Mouse (Mus musculus) myocyte (in vitro differentiated cells): ENCODE results near the gene Gprin3. TPM values are rescaled to one million over a fixed set of nuclear protein-coding genes. Genes with fewer than 3 reads are reported as not detected.

ENCODE experiments used
- H3K27me3 ChIP-seq: one replicate; pipeline ENCODE4 v1.6.1; 2011; ENCODE audit not compliant: control insufficient read depth, insufficient read depth, insufficient read length
- H3K36me3 ChIP-seq: one replicate; pipeline ENCODE4 v1.6.1; 2011; ENCODE audit not compliant: control insufficient read depth, insufficient read depth
- H3K4me2 ChIP-seq: one replicate; pipeline ENCODE4 v1.6.1; 2011; ENCODE audit warnings: low read depth, control low read depth
- H3K4me3 ChIP-seq: one replicate; pipeline ENCODE4 v1.5.1; 2011; ENCODE audit warnings: mild to moderate bottlenecking, control low read depth, moderate library complexity
- H3K79me2 ChIP-seq: one replicate; pipeline ENCODE4 v1.6.1; 2011; ENCODE audit not compliant: control insufficient read depth, insufficient read depth
- H3ac ChIP-seq: one replicate; pipeline ENCODE4 v1.6.1; 2011; ENCODE audit not compliant: control insufficient read depth, insufficient read length
- CEBPB ChIP-seq: IDR thresholded peaks from 2 replicates; pipeline ENCODE4 v1.6.1; 2011; ENCODE audit warnings: mild to moderate bottlenecking, moderate library complexity; ENCODE audit not compliant: poor library complexity, insufficient read depth, severe bottlenecking
- E2F4 ChIP-seq: IDR thresholded peaks from one replicate; pipeline ENCODE4 v1.6.1; 2011; ENCODE audit warnings: mild to moderate bottlenecking, control low read depth, moderate library complexity; ENCODE audit not compliant: insufficient read depth
- MAX ChIP-seq: IDR thresholded peaks from one replicate; pipeline ENCODE4 v1.6.1; 2011; ENCODE audit warnings: low read depth, mild to moderate bottlenecking, control low read depth
- MYOD1 ChIP-seq, 3 experiments: IDR thresholded peaks; one replicate each; pipeline ENCODE4 v1.6.1; 2011; ENCODE audit warnings: control low read depth in 2 of 3, low read depth in 2 of 3, mild to moderate bottlenecking in 2 of 3, moderate library complexity in 1 of 3; ENCODE audit not compliant: insufficient read length in 2 of 3, control insufficient read depth in 1 of 3
- MYOG ChIP-seq, 3 experiments: IDR thresholded peaks; one replicate each; pipeline ENCODE4 v1.6.1; 2011; ENCODE audit warnings: control low read depth in 2 of 3, low read depth in 2 of 3, mild to moderate bottlenecking in 2 of 3; ENCODE audit not compliant: insufficient read length in 2 of 3, control insufficient read depth in 1 of 3, insufficient read depth in 1 of 3
- POLR2A ChIP-seq: IDR thresholded peaks from one replicate; pipeline ENCODE4 v1.6.1; 2011; ENCODE audit warnings: low read depth, mild to moderate bottlenecking, control low read depth, moderate library complexity; ENCODE audit not compliant: insufficient read length
- POLR2AphosphoS2 ChIP-seq: IDR thresholded peaks from one replicate; pipeline ENCODE4 v1.6.1; 2011; ENCODE audit warnings: low read depth, control low read depth; ENCODE audit not compliant: insufficient read length
- REST ChIP-seq: IDR thresholded peaks from one replicate; pipeline ENCODE4 v1.6.1; 2011; ENCODE audit warnings: mild to moderate bottlenecking, control low read depth, moderate library complexity; ENCODE audit not compliant: insufficient read depth, insufficient read length
- SRF ChIP-seq: IDR thresholded peaks from one replicate; pipeline ENCODE4 v1.6.1; 2011; ENCODE audit warnings: low read depth; ENCODE audit not compliant: control insufficient read depth, insufficient read length
- TCF12 ChIP-seq: IDR thresholded peaks from one replicate; pipeline ENCODE4 v1.6.1; 2011; ENCODE audit warnings: mild to moderate bottlenecking, control low read depth; ENCODE audit not compliant: poor library complexity, insufficient read depth, severe bottlenecking
- TCF3 ChIP-seq: IDR thresholded peaks from one replicate; pipeline ENCODE4 v1.6.1; 2011; ENCODE audit warnings: low read depth, control low read depth; ENCODE audit not compliant: insufficient read length
- USF1 ChIP-seq: IDR thresholded peaks from one replicate; pipeline ENCODE4 v1.6.1; 2011; ENCODE audit warnings: low read depth, mild to moderate bottlenecking, control low read depth, moderate library complexity
- polyA plus RNA-seq: library from polyadenylated mRNA; unstranded; fragments of >200 nt; fragmentation: generic; extraction: Trizol; gene quantifications from one replicate; pipeline ENCODE4 v1.2.1, GENCODE M21; 2012; ENCODE audit warnings: missing spikeins

The Gprin3 gene
- polyA plus RNA-seq, 1 experiment, result 0.13 TPM

DNA sequence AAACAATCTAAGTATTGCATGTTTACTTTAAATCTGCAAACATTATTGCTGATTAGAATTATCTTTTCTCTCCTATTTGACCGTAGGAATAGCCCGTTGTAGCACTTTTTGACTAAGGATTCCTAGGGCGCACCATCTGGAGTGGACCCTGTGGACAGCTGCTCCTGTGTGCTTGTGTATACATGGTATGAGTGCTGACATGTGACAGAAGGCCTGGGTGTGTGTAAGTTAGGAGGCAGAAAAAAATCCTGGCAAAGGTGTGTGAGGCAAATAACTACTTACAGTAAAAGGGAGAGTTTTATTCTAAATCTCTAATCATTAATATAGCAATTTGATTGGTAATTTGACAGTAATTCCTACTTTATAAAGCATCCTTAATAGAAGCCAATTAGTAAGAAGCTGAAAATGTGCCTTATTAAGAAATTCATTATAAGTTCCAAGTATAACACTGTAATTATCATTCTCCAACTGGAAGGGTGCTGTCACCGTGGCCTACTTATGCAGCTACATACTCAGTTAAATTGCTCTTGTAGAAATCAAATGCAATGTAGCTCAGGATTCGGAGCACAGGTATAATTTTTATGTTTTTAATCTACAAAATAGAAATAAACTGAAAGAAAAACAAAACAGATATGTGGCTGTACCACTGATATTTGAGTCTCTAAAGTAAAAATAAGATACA is 74.8 kb downstream of the Gprin3 start:
- Histone ChIP-seq H3K27me3 (no peaks in the 10 kb centered on the region), H3K4me3 (no peak overlapping the region), H3K79me2 (no peaks in the 10 kb centered on the region), H3K4me2 (no peak overlapping the region), H3ac (no peak overlapping the region), H3K36me3 (no peaks in the 10 kb centered on the region)
- TF ChIP-seq MYOG (IDR thresholded peaks at IDR 0.05; ENCODE audit: control insufficient read depth in 1 of 3, insufficient read depth in 1 of 3, insufficient read length in 2 of 3, low read depth in 2 of 3) (no peak), REST (no peak), TCF3 (no peak), POLR2AphosphoS2 (no peak), SRF (no peak), POLR2A (no peak)

GRCm38 (mm10) chr6:59348673-59349072 is 77.4 kb downstream of the Gprin3 start:
- no peaks in the 10 kb centered on the region for H3K79me2 ChIP-seq
- no peaks in the 10 kb centered on the region for H3K27me3 ChIP-seq
- no peak overlapping the region for H3K4me2 ChIP-seq
- TF ChIP-seq E2F4, result no peak
- TF ChIP-seq TCF3, result no peak
- no peak for TF ChIP-seq POLR2A
- no peak for TF ChIP-seq USF1
- no peak for TF ChIP-seq SRF
- TF ChIP-seq MAX, result no peak
- TF ChIP-seq MYOD1 (IDR thresholded peaks at IDR 0.05; ENCODE audit: control insufficient read depth in 1 of 3, insufficient read length in 2 of 3, low read depth in 2 of 3), result no peak
- no peak for TF ChIP-seq REST
- no peak for TF ChIP-seq MYOG (IDR thresholded peaks at IDR 0.05; ENCODE audit: control insufficient read depth in 1 of 3, insufficient read depth in 1 of 3, insufficient read length in 2 of 3, low read depth in 2 of 3)
- TF ChIP-seq POLR2AphosphoS2, result no peak
- no peak for TF ChIP-seq CEBPB
- TF ChIP-seq TCF12, result no peak
- no peaks in the 10 kb centered on the region for H3K36me3 ChIP-seq
- H3K4me3 ChIP-seq, result no peak overlapping the region
- H3ac ChIP-seq, result no peak overlapping the region

DNA sequence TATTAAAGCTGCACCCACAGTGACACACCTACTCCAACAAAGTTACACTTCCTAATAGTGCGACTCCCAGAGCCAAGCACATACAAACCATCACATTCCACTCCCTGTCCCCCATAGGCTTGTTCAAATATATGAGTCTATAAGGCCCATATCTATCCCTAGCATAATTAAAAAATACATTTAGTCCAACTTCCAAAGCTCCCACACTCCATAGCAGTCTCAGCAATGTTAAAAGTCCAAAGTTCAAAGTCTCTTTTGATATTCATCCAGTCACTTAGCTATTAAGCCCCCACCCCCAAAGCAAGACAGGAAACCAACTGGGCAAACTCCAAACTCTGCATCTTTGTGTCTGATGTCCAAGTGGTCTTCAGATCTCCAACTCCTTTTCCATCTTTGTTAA is 84.9 kb downstream of the Gprin3 start:
- Histone ChIP-seq H3K27me3 (no peaks in the 10 kb centered on the region), H3K4me3 (no peak overlapping the region), H3K4me2 (no peak overlapping the region), H3K79me2 (no peaks in the 10 kb centered on the region), H3ac (no peak overlapping the region), H3K36me3 (no peaks in the 10 kb centered on the region)
- TF ChIP-seq CEBPB, result no peak
- no peak for TF ChIP-seq USF1
- no peak for TF ChIP-seq MAX
- TF ChIP-seq SRF, result no peak
- no peak for TF ChIP-seq MYOD1 (IDR thresholded peaks at IDR 0.05; ENCODE audit: control insufficient read depth in 1 of 3, insufficient read length in 2 of 3, low read depth in 2 of 3)
- no peak for TF ChIP-seq TCF3
- no peak for TF ChIP-seq POLR2AphosphoS2
- TF ChIP-seq TCF12, result no peak
- TF ChIP-seq REST, result no peak
- TF ChIP-seq E2F4, result no peak
- TF ChIP-seq MYOG (IDR thresholded peaks at IDR 0.05; ENCODE audit: control insufficient read depth in 1 of 3, insufficient read depth in 1 of 3, insufficient read length in 2 of 3, low read depth in 2 of 3), result no peak
- no peak for TF ChIP-seq POLR2A

- H3ac ChIP-seq, result no peak overlapping the region
- no peak overlapping the region for H3K4me2 ChIP-seq
- TF ChIP-seq MYOD1 (IDR thresholded peaks at IDR 0.05; ENCODE audit: control insufficient read depth in 1 of 3, insufficient read length in 2 of 3, low read depth in 2 of 3), result peak in 1 of 3 experiments; percentile 30
- TF ChIP-seq TCF3, result no peak
- H3K27me3 ChIP-seq, result no peaks in the 10 kb centered on the region
- no peak overlapping the region for H3K4me3 ChIP-seq
- H3K79me2 ChIP-seq, result no peaks in the 10 kb centered on the region
- no peaks in the 10 kb centered on the region for H3K36me3 ChIP-seq
These were observed 97.8 kb downstream of the Gprin3 start for GRCm38 (mm10) chr6:59328297-59328696.

GRCm38 (mm10) chr6:59315868-59316267 is 110.2 kb downstream of the Gprin3 start:
- Histone ChIP-seq H3K36me3 (no peaks in the 10 kb centered on the region), H3K79me2 (no peaks in the 10 kb centered on the region), H3ac (no peak overlapping the region), H3K4me3 (no peak overlapping the region), H3K27me3 (no peaks in the 10 kb centered on the region), H3K4me2 (no peak overlapping the region)
- TF ChIP-seq E2F4 (no peak), POLR2AphosphoS2 (no peak), REST (no peak), CEBPB (no peak), USF1 (no peak), MYOG (IDR thresholded peaks at IDR 0.05; ENCODE audit: control insufficient read depth in 1 of 3, insufficient read depth in 1 of 3, insufficient read length in 2 of 3, low read depth in 2 of 3) (no peak), TCF12 (no peak), MYOD1 (IDR thresholded peaks at IDR 0.05; ENCODE audit: control insufficient read depth in 1 of 3, insufficient read length in 2 of 3, low read depth in 2 of 3) (no peak), MAX (no peak), SRF (no peak), TCF3 (no peak), POLR2A (no peak)
